In the genomic region with DNA sequence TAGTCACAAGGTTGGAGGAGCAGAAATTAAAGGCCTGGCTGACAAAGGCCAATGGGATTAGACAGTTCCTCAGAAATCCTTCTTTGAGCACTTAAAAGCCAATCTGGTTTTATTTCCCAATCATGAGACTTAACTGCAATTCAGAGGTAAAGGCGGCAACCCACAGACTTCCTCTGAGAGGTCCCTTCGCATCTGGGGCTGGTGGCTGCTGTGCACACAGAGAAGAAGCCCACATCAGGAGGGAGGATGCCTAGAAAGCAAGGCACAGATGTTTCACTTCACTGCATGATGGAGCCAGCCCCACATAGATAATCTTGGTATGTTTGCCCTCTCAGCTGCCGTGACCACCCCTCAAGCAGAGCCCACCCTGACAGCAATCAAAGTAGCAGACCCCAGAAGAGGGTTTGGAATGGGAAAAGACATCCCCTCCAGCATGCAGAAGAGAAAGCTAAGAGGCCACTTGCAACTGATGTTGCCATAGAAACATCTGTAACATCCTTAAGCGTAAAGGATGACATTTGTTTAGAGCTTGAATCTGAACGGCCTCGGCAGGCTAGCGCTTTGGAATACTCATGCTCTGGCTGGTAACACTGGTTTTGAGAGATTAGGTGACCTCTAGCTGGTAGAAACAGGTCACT, we compare ENCODE assay signal across 19 mouse cellular contexts.
DNase-seq lines count a peak whose midpoint lies in the region; ATAC-seq and TF ChIP-seq lines count a peak whose summit lies in the region.
"Had no signal": no experiment of that assay in that cellular context is flagged by ENCODE, and none has a peak within 500 bp of the region (broad histone marks: within the 10 kb centered on the region; RNA-seq: fewer than 3 reads in every experiment).

No protein-coding gene starts in this region.

- no peak overlapping the region for H3K4me3 ChIP-seq in forebrain, postnatal 0 days (ENCODE audit: low read depth, low read length)
- H3K4me3 ChIP-seq in forebrain, embryonic 13.5 days = no peak overlapping the region
- H3K4me3 ChIP-seq in midbrain, embryonic 16.5 days (ENCODE audit: low read depth, low read length) = no peak overlapping the region
- H3K4me3 ChIP-seq: embryonic facial prominence, embryonic 12.5 days; gastrocnemius, adult 2 months; heart, adult 2 months had no signal

- H3K9me3 ChIP-seq in forebrain, postnatal 0 days (ENCODE audit: low read length) = no peaks in the 10 kb centered on the region
- H3K9me3 ChIP-seq in forebrain, embryonic 13.5 days (replicated peaks) = no peaks in the 10 kb centered on the region
- no peaks in the 10 kb centered on the region for H3K9me3 ChIP-seq in midbrain, embryonic 16.5 days (replicated peaks; ENCODE audit: control insufficient read depth, low read length, poor library complexity, severe bottlenecking)
- H3K9me3 ChIP-seq: embryonic facial prominence, embryonic 12.5 days had no signal

- no peaks in the 10 kb centered on the region for H3K36me3 ChIP-seq in forebrain, postnatal 0 days (ENCODE audit: insufficient read depth)
- no peaks in the 10 kb centered on the region for H3K36me3 ChIP-seq in forebrain, embryonic 13.5 days (ENCODE audit: poor library complexity, severe bottlenecking)
- no peaks in the 10 kb centered on the region for H3K36me3 ChIP-seq in midbrain, embryonic 16.5 days (ENCODE audit: control insufficient read depth, insufficient read depth, low read length)
- H3K36me3 ChIP-seq: embryonic facial prominence, embryonic 12.5 days had no signal

- 0 out of 2 replicates have a peak overlapping the region, but pooled peaks have one; percentile 2 for H3K9ac ChIP-seq in forebrain, postnatal 0 days
- no peak overlapping the region for H3K9ac ChIP-seq in forebrain, embryonic 13.5 days
- no peak overlapping the region for H3K9ac ChIP-seq in midbrain, embryonic 16.5 days (ENCODE audit: low read depth, low read length)
- H3K9ac ChIP-seq: embryonic facial prominence, embryonic 12.5 days had no signal

- no peak for TF ChIP-seq CTCF in forebrain, postnatal 0 days (IDR thresholded peaks at IDR 0.05; ENCODE audit: low read depth)

- DNase-seq in forebrain, postnatal 0 days = no peak
- peak; percentile 22 for DNase-seq in retina, postnatal 1 day
- no peak for DNase-seq in retina, embryonic 14.5 days (ENCODE audit: low spot score)
- peak; percentile 47 for DNase-seq in thymus, postnatal 4 days
- DNase-seq: adrenal gland, postnatal 36 days; cerebellum, postnatal 14 days; gastrocnemius, adult 2 months; heart, postnatal 10 days; right cerebral cortex, postnatal 4 days had no signal

- ATAC-seq in forebrain, postnatal 0 days = peak; percentile 40; the same call in 1 of the 2 replicates
- ATAC-seq in forebrain, embryonic 13.5 days = no peak
- peak; percentile 67 for ATAC-seq in midbrain, embryonic 16.5 days
- no peak for ATAC-seq in cerebellum, adult (ENCODE audit: insufficient number of reproducible peaks, low FRiP score, low TSS enrichment)
- no peak for ATAC-seq in megakaryocyte, adult 5-6 weeks (ENCODE audit: poor library complexity, severe bottlenecking)
- ATAC-seq: intestine, embryonic 16.5 days; Patski had no signal

- no peaks in the 10 kb centered on the region for H3K27me3 ChIP-seq in forebrain, postnatal 0 days (ENCODE audit: insufficient read depth, low read length)
- H3K27me3 ChIP-seq in forebrain, embryonic 13.5 days = no peaks in the 10 kb centered on the region
- no peaks in the 10 kb centered on the region for H3K27me3 ChIP-seq in midbrain, embryonic 16.5 days (ENCODE audit: control insufficient read depth, insufficient read depth, low read depth, low read length)
- H3K27me3 ChIP-seq: embryonic facial prominence, embryonic 12.5 days; Patski had no signal

- peaks cover 18% of the 10 kb centered on the region; the same call in 1 of the 2 replicates for H3K4me1 ChIP-seq in forebrain, postnatal 0 days (ENCODE audit: insufficient read depth)
- H3K4me1 ChIP-seq in forebrain, embryonic 13.5 days = peaks cover 45% of the 10 kb centered on the region
- H3K4me1 ChIP-seq in midbrain, embryonic 16.5 days (ENCODE audit: control insufficient read depth, insufficient read depth, low read length) = peaks cover 27% of the 10 kb centered on the region

- WGBS in forebrain, postnatal 0 days = 64% methylated on average over 7 of the region's 7 CpGs
- 66% methylated on average over 7 of the region's 7 CpGs for WGBS in forebrain, embryonic 13.5 days
- 22% methylated on average over 7 of the region's 7 CpGs for WGBS in midbrain, embryonic 16.5 days

- no peak overlapping the region for H3K4me2 ChIP-seq in forebrain, postnatal 0 days (ENCODE audit: low read depth)
- no peak overlapping the region for H3K4me2 ChIP-seq in forebrain, embryonic 13.5 days
- no peak overlapping the region for H3K4me2 ChIP-seq in midbrain, embryonic 16.5 days (ENCODE audit: low read length)
- H3K4me2 ChIP-seq: embryonic facial prominence, embryonic 12.5 days had no signal

- no peak overlapping the region for H3K27ac ChIP-seq in forebrain, postnatal 0 days (ENCODE audit: low read depth, low read length)
- no peak overlapping the region for H3K27ac ChIP-seq in forebrain, embryonic 13.5 days
- peak overlapping the region; percentile 69 for H3K27ac ChIP-seq in midbrain, embryonic 16.5 days (ENCODE audit: low read length)
- H3K27ac ChIP-seq: embryonic facial prominence, embryonic 12.5 days; gastrocnemius, adult 2 months; heart, adult 2 months; kidney, postnatal 0 days; macrophage had no signal

Comparison
In these comparisons a context has a peak if more than half of its experiments do, and no peak if none do; other contexts are left out.
1. ATAC-seq: peak in forebrain, postnatal 0 days (single experiment) and midbrain, embryonic 16.5 days (single experiment); none in forebrain, embryonic 13.5 days (single experiment), cerebellum, adult (single experiment) and megakaryocyte, adult 5-6 weeks (single experiment).
2. DNase-seq: peak in retina, postnatal 1 day (single experiment) and thymus, postnatal 4 days (single experiment); none in forebrain, postnatal 0 days (single experiment) and retina, embryonic 14.5 days (single experiment).